Mouse (Mus musculus): Measurements from ENCODE around the gene Tasp1. TPM values are rescaled to one million over a fixed set of nuclear protein-coding genes. Genes with fewer than 3 reads are reported as not detected.
A peak's percentile ranks its signal among the peaks of the same experiment; 100 is the strongest.
"Not testable (repeated sequence)": the region's sequence is repeated elsewhere in the genome, so short reads cannot be mapped to it uniquely, and the experiment has no call there.

Gene Tasp1
- 10 to 100 TPM; 34.5 to 37.6 (median 35.7) TPM for total RNA-seq (2022)

GRCm38 (mm10) chr2:140066353-140067314, at the start of gene Tasp1:
Gene Tasp1 (minus strand): TSS chr2:140066805.
- DNase-seq (ENCODE audit: low spot score in 2 of 2): peak; percentile 83 to 96

- DNase-seq (ENCODE audit: low spot score in 2 of 2): peak in 1 of 2 experiments; percentile 37
Measured at GRCm38 (mm10) chr2:140113851-140114250, 47.2 kb upstream of the Tasp1 start.

- no peak for DNase-seq (ENCODE audit: low spot score in 2 of 2)
Measured at GRCm38 (mm10) chr2:140108945-140109344, 42.3 kb upstream of the Tasp1 start.

- no peak for DNase-seq (ENCODE audit: low spot score in 2 of 2)
Measured at GRCm38 (mm10) chr2:140107641-140108040, 41.0 kb upstream of the Tasp1 start.

GRCm38 (mm10) chr2:140104951-140105350, 38.3 kb upstream of the Tasp1 start:
- DNase-seq (ENCODE audit: low spot score in 2 of 2): no peak

- no peak for DNase-seq (ENCODE audit: low spot score in 2 of 2)
Measured at GRCm38 (mm10) chr2:140100551-140101474, 34.2 kb upstream of the Tasp1 start.

- no peak for DNase-seq (ENCODE audit: low spot score in 2 of 2)
Measured at GRCm38 (mm10) chr2:140099971-140100370, 33.4 kb upstream of the Tasp1 start.

GRCm38 (mm10) chr2:140097131-140097591, 30.6 kb upstream of the Tasp1 start:
- DNase-seq (ENCODE audit: low spot score in 2 of 2): no peak

- DNase-seq (ENCODE audit: low spot score in 2 of 2): no peak
Measured at GRCm38 (mm10) chr2:140096034-140096433, 29.4 kb upstream of the Tasp1 start.

GRCm38 (mm10) chr2:140093433-140093832, 26.8 kb upstream of the Tasp1 start:
- DNase-seq (ENCODE audit: low spot score in 2 of 2): no peak

GRCm38 (mm10) chr2:140084245-140084644, 17.6 kb upstream of the Tasp1 start:
- no peak for DNase-seq (ENCODE audit: low spot score in 2 of 2)

- DNase-seq (ENCODE audit: low spot score in 2 of 2): no peak
Measured at GRCm38 (mm10) chr2:140080747-140081577, 14.4 kb upstream of the Tasp1 start.

GRCm38 (mm10) chr2:140079284-140079683, 12.7 kb upstream of the Tasp1 start:
- DNase-seq (ENCODE audit: low spot score in 2 of 2): not testable (repeated sequence)

GRCm38 (mm10) chr2:140078600-140079280, 12.1 kb upstream of the Tasp1 start:
- no peak for DNase-seq (ENCODE audit: low spot score in 2 of 2)

GRCm38 (mm10) chr2:140077476-140077875, 10.9 kb upstream of the Tasp1 start:
- DNase-seq (ENCODE audit: low spot score in 2 of 2): no peak

- DNase-seq (ENCODE audit: low spot score in 2 of 2): no peak
Measured at GRCm38 (mm10) chr2:140075150-140075549, 8.5 kb upstream of the Tasp1 start.

- no peak for DNase-seq (ENCODE audit: low spot score in 2 of 2)
Measured at GRCm38 (mm10) chr2:140067516-140067915, 911 bp upstream of the Tasp1 start.

- no peak for DNase-seq (ENCODE audit: low spot score in 2 of 2)
Measured at GRCm38 (mm10) chr2:140065676-140066075, 929 bp downstream of the Tasp1 start.

- no peak for DNase-seq (ENCODE audit: low spot score in 2 of 2)
Measured at GRCm38 (mm10) chr2:140061481-140061880, 5.1 kb downstream of the Tasp1 start.
